Mouse (Mus musculus) layer of hippocampus, postnatal 10 days (tissue): ENCODE data around the gene Wdr62. TPM values are rescaled to one million over a fixed set of nuclear protein-coding genes. Genes with fewer than 3 reads are reported as not detected.
A peak's percentile ranks its signal among the peaks of the same experiment; 100 is the strongest.

ENCODE experiments used
- DNase-seq, 2 experiments: peaks; one replicate each; pipeline ENCODE4 v3.0.0; 2021; ENCODE audit warnings: low spot score in 2 of 2
- long read RNA-seq: library from polyadenylated mRNA; stranded (forward); transcript quantifications from one replicate; pipeline ENCODE4 v2.0.0, GENCODE M21; 2023
- total RNA-seq, 2 experiments: library from RNA; stranded (reverse); gene quantifications; 2 replicates each; pipeline ENCODE4 v1.2.3; 2021

Wdr62 gene
- total RNA-seq = 1 to 10 TPM; 2.5 to 4.5 TPM
- long read RNA-seq, partial matches to known transcripts = 0 of 2 reads
- long read RNA-seq, other reads (novel, unspliced or antisense) = 2 of 2 reads

GRCm38 (mm10) chr7:30279951-30280669 is at the start of gene Wdr62, which contains the start of gene Thap8:
Gene Wdr62, minus strand, starts transcription at chr7:30280419.
Gene Thap8, plus strand, starts transcription at chr7:30280094.
- peak; percentile 89 to 93 for DNase-seq

- DNase-seq = no peak
These were observed 48.2 kb upstream of the Wdr62 start for GRCm38 (mm10) chr7:30328379-30328778.

- DNase-seq = no peak
These were observed 46.9 kb upstream of the Wdr62 start for GRCm38 (mm10) chr7:30327140-30327539.

- DNase-seq = no peak
These were observed 46.2 kb upstream of the Wdr62 start for GRCm38 (mm10) chr7:30326427-30326826.

GRCm38 (mm10) chr7:30325364-30325763 is 45.1 kb upstream of the Wdr62 start:
- DNase-seq = peak in 1 of 2 experiments; percentile 49

- DNase-seq = no peak
These were observed 44.2 kb upstream of the Wdr62 start for GRCm38 (mm10) chr7:30324300-30324944.

GRCm38 (mm10) chr7:30323795-30324194 is 43.6 kb upstream of the Wdr62 start, which contains the start of gene Sdhaf1:
Gene Sdhaf1, minus strand, starts transcription at chr7:30323895.
- no peak for DNase-seq

GRCm38 (mm10) chr7:30322865-30323264 is 42.6 kb upstream of the Wdr62 start:
- DNase-seq = no peak

GRCm38 (mm10) chr7:30322285-30322667 is 42.1 kb upstream of the Wdr62 start:
- peak; percentile 95 to 97 for DNase-seq

GRCm38 (mm10) chr7:30321539-30322284 is 41.5 kb upstream of the Wdr62 start, which contains the start of gene E130208F15Rik:
Gene E130208F15Rik, plus strand, starts transcription at chr7:30321740.
- peak; percentile 42 to 61 for DNase-seq

GRCm38 (mm10) chr7:30320946-30321345 is 40.7 kb upstream of the Wdr62 start:
- DNase-seq = no peak

- no peak for DNase-seq
These were observed 37.9 kb upstream of the Wdr62 start for GRCm38 (mm10) chr7:30318142-30318541.

- DNase-seq = no peak
These were observed 35.6 kb upstream of the Wdr62 start for GRCm38 (mm10) chr7:30315559-30316529.

GRCm38 (mm10) chr7:30314721-30315155 is 34.5 kb upstream of the Wdr62 start, which contains the start of gene Syne4:
Gene Syne4, plus strand, starts transcription at chr7:30314807.
- no peak for DNase-seq

GRCm38 (mm10) chr7:30313666-30314320 is 33.6 kb upstream of the Wdr62 start:
- no peak for DNase-seq

GRCm38 (mm10) chr7:30310136-30310535 is 29.9 kb upstream of the Wdr62 start:
- no peak for DNase-seq

- DNase-seq = no peak
These were observed 29.3 kb upstream of the Wdr62 start for GRCm38 (mm10) chr7:30309395-30310129.

GRCm38 (mm10) chr7:30308076-30309005 is 28.1 kb upstream of the Wdr62 start, which contains the start of gene Alkbh6:
Gene Alkbh6, plus strand, starts transcription at chr7:30308717.
- peak; percentile 89 to 92 for DNase-seq
